Mouse (Mus musculus): ENCODE data around the gene Cadm4. TPM values are rescaled to one million over a fixed set of nuclear protein-coding genes. Genes with fewer than 3 reads are reported as not detected.
"Not testable (repeated sequence)": the region's sequence is repeated elsewhere in the genome, so short reads cannot be mapped to it uniquely, and the experiment has no call there.

The Cadm4 gene
- polyA plus RNA-seq, 1 experiment from 2014 or later = 28.3 TPM

- H3K36me3 ChIP-seq (replicated peaks; ENCODE audit: control insufficient read depth, insufficient read depth) = peaks cover 34% of the 10 kb centered on the region
- no peaks in the 10 kb centered on the region for H3K27me3 ChIP-seq (ENCODE audit: control insufficient read depth, insufficient read depth, low read length)
- peak overlapping the region; percentile 69 for H3K4me3 ChIP-seq (replicated peaks; ENCODE audit: low read length)
- WGBS = 10% methylated on average over 3 of the region's 3 CpGs
- H3K4me2 ChIP-seq (replicated peaks) = peak overlapping the region; percentile 81
- peak overlapping the region; percentile 91 for H3K9ac ChIP-seq
- DNase-seq (ENCODE audit: low spot score) = no peak
- H3K27ac ChIP-seq = peak overlapping the region; percentile 100
- no peaks in the 10 kb centered on the region for H3K9me3 ChIP-seq (ENCODE audit: control insufficient read depth, low read length)
- H3K4me1 ChIP-seq (replicated peaks; ENCODE audit: control insufficient read depth, insufficient read depth, low read length) = peaks cover 27% of the 10 kb centered on the region
- ATAC-seq (ENCODE audit: low FRiP score) = no peak
Measured at GRCm38 (mm10) chr7:24506065-24506459, 24.2 kb downstream of the Cadm4 start.

DNA sequence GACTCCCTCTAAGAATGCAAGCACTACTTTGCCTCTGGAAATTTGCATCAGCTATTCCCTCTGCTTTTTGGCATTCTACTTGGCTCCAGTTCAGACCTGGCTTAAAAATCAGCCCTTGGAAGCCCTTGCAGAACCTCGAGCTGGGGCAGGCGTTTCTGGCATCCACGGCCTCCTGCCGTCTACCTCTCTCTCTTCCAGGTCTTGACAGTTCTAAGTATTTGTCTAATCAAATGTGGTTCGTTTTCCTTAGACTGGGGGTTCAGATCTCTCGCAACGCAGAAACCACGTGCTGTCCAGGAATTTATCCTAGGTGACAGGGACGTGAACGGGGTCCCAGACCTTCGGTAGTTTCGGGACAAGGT, 24.6 kb downstream of the Cadm4 start:
- Histone ChIP-seq H3K36me3 (replicated peaks; ENCODE audit: control insufficient read depth, insufficient read depth) (peaks cover 34% of the 10 kb centered on the region), H3K27me3 (ENCODE audit: control insufficient read depth, insufficient read depth, low read length) (no peaks in the 10 kb centered on the region), H3K4me1 (replicated peaks; ENCODE audit: control insufficient read depth, insufficient read depth, low read length) (peaks cover 27% of the 10 kb centered on the region), H3K9me3 (ENCODE audit: control insufficient read depth, low read length) (no peaks in the 10 kb centered on the region), H3K27ac (peak overlapping the region; percentile 100), H3K4me2 (replicated peaks) (peak overlapping the region; percentile 81), H3K9ac (peak overlapping the region; percentile 91), H3K4me3 (replicated peaks; ENCODE audit: low read length) (peak overlapping the region; percentile 69)
- DNase-seq (ENCODE audit: low spot score) (peak; percentile 73), ATAC-seq (ENCODE audit: low FRiP score) (peak; percentile 5)
- WGBS = 0% methylated on average over 12 of the region's 12 CpGs

GRCm38 (mm10) chr7:24506838-24507725, 25.3 kb downstream of the Cadm4 start, which contains the start of gene Zfp428:
TSS of gene Zfp428 (plus strand) at chr7:24507006.
- Histone ChIP-seq H3K9me3 (ENCODE audit: control insufficient read depth, low read length) (no peaks in the 10 kb centered on the region), H3K9ac (peak within 1 kb of the TSS; percentile 91), H3K4me1 (replicated peaks; ENCODE audit: control insufficient read depth, insufficient read depth, low read length) (peaks cover 27% of the 10 kb centered on the region), H3K27me3 (ENCODE audit: control insufficient read depth, insufficient read depth, low read length) (no peaks in the 10 kb centered on the region), H3K4me2 (replicated peaks) (peak within 1 kb of the TSS; percentile 81), H3K36me3 (replicated peaks; ENCODE audit: control insufficient read depth, insufficient read depth) (peaks cover 34% of the 10 kb centered on the region), H3K4me3 (replicated peaks; ENCODE audit: low read length) (peak within 1 kb of the TSS; percentile 69), H3K27ac (peak within 1 kb of the TSS; percentile 100)
- ATAC-seq (ENCODE audit: low FRiP score) = peak; percentile 91
- under 1% methylated on average over 80 of the region's 84 CpGs for WGBS
- DNase-seq (ENCODE audit: low spot score) = peak; percentile 92

DNA sequence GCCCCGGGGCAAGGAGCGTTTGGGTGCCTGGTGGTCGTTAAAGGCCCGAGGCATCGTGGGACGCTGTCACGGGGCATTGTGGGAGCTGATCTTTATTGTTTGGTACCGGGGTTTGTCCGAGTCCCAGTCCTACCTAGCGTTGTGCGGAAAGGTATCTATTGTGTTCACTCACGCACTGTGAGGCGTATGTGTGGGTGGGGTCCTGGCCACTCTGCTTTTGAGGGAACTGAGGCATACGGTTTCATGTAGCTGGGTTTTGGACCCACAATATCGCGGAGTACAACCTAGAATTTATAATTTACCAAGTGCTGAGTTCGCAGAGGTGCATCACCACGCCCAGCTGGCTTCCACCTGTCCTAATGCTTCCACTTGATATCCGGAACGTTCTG, 25.9 kb downstream of the Cadm4 start:
- peak; percentile 12; the same call in 1 of the 2 replicates for ATAC-seq (ENCODE audit: low FRiP score)
- peak overlapping the region; percentile 81 for H3K4me2 ChIP-seq (replicated peaks)
- peak overlapping the region; percentile 69 for H3K4me3 ChIP-seq (replicated peaks; ENCODE audit: low read length)
- 1% methylated on average over 20 of the region's 20 CpGs for WGBS
- H3K9ac ChIP-seq = peak overlapping the region; percentile 91
- no peaks in the 10 kb centered on the region for H3K27me3 ChIP-seq (ENCODE audit: control insufficient read depth, insufficient read depth, low read length)
- DNase-seq (ENCODE audit: low spot score) = peak; percentile 57
- no peaks in the 10 kb centered on the region for H3K9me3 ChIP-seq (ENCODE audit: control insufficient read depth, low read length)
- H3K36me3 ChIP-seq (replicated peaks; ENCODE audit: control insufficient read depth, insufficient read depth) = peaks cover 32% of the 10 kb centered on the region
- peaks cover 27% of the 10 kb centered on the region for H3K4me1 ChIP-seq (replicated peaks; ENCODE audit: control insufficient read depth, insufficient read depth, low read length)
- H3K27ac ChIP-seq = peak overlapping the region; percentile 100

- Histone ChIP-seq H3K4me2 (replicated peaks) (no peak within 1 kb of the TSS), H3K27me3 (ENCODE audit: control insufficient read depth, insufficient read depth, low read length) (no peaks in the 10 kb centered on the region), H3K36me3 (replicated peaks; ENCODE audit: control insufficient read depth, insufficient read depth) (peaks cover 53% of the 10 kb centered on the region), H3K4me3 (replicated peaks; ENCODE audit: low read length) (no peak within 1 kb of the TSS), H3K27ac (no peak within 1 kb of the TSS), H3K9ac (no peak within 1 kb of the TSS), H3K4me1 (replicated peaks; ENCODE audit: control insufficient read depth, insufficient read depth, low read length) (peaks cover 14% of the 10 kb centered on the region; the same call in 1 of the 2 replicates), H3K9me3 (ENCODE audit: control insufficient read depth, low read length) (no peaks in the 10 kb centered on the region)
- DNase-seq (ENCODE audit: low spot score) (no peak), ATAC-seq (ENCODE audit: low FRiP score) (no peak)
- WGBS = 88% methylated on average over 7 of the region's 7 CpGs
Measured at GRCm38 (mm10) chr7:24512355-24512754, 30.5 kb downstream of the Cadm4 start, which contains the start of gene AC161166.1. TSS of gene AC161166.1 (minus strand) at chr7:24512455.

DNA sequence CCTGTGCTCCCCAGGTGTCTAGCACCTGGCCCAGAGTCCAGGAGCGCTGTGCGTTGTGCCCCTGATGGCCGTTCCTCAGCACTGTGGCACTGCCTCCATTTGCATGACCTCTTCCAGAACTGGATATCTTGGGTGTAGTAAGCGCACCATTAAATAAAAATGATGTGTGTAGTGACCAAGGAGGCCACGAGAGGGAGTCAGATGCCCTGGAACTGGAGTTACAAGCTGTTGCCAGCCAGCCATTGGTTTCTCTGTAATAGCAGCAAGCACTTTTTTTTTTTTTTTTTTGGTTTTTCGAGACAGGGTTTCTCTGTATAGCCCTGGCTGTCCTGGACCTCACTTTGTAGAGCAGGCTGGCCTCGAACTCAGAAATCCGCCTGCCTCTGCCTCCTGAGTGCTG, 34.5 kb downstream of the Cadm4 start:
- ATAC-seq (ENCODE audit: low FRiP score); H3K9me3 ChIP-seq (ENCODE audit: control insufficient read depth, low read length); DNase-seq (ENCODE audit: low spot score); H3K27me3 ChIP-seq (ENCODE audit: control insufficient read depth, insufficient read depth, low read length); H3K9ac ChIP-seq; H3K4me2 ChIP-seq (replicated peaks); H3K4me1 ChIP-seq (replicated peaks; ENCODE audit: control insufficient read depth, insufficient read depth, low read length); H3K27ac ChIP-seq; H3K4me3 ChIP-seq (replicated peaks; ENCODE audit: low read length): not testable (repeated sequence)
- 61% methylated on average over 8 of the region's 8 CpGs for WGBS
- peaks cover 56% of the 10 kb centered on the region for H3K36me3 ChIP-seq (replicated peaks; ENCODE audit: control insufficient read depth, insufficient read depth)

- ATAC-seq (ENCODE audit: low FRiP score) (no peak), DNase-seq (ENCODE audit: low spot score) (no peak)
- no peaks in the 10 kb centered on the region for H3K4me1 ChIP-seq (replicated peaks; ENCODE audit: control insufficient read depth, insufficient read depth, low read length)
- 29% methylated on average over 5 of the region's 5 CpGs for WGBS
- no peak overlapping the region for H3K9ac ChIP-seq
- no peak overlapping the region for H3K4me2 ChIP-seq (replicated peaks)
- peaks cover 49% of the 10 kb centered on the region for H3K36me3 ChIP-seq (replicated peaks; ENCODE audit: control insufficient read depth, insufficient read depth)
- H3K27ac ChIP-seq = no peak overlapping the region
- no peak overlapping the region for H3K4me3 ChIP-seq (replicated peaks; ENCODE audit: low read length)
- H3K9me3 ChIP-seq (ENCODE audit: control insufficient read depth, low read length) = no peaks in the 10 kb centered on the region
- H3K27me3 ChIP-seq (ENCODE audit: control insufficient read depth, insufficient read depth, low read length) = no peaks in the 10 kb centered on the region
Measured at GRCm38 (mm10) chr7:24517077-24517476, 35.3 kb downstream of the Cadm4 start.

- no peak for ATAC-seq (ENCODE audit: low FRiP score)
- WGBS = 43% methylated on average over 6 of the region's 6 CpGs
Measured at GRCm38 (mm10) chr7:24517654-24518053, 35.8 kb downstream of the Cadm4 start.

DNA sequence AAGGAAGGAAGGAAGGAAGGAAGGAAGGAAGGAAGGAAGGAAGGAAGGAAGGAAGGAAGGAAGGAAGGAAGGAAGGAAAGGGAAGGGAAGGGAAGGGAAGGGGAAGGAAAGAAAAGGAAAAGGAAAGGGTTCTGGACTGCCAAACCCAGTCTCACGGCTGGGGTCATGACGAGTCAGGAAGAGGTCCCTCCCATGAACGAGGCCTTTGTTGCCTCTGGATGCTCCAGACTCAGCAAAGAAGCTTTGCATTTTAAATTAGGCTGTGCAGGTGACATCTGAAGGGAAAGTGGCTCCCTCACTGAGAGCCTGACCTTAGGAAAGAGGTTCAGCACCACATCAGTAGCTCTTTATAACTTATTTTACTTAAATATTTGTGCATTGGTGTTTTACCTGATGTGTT, 37.3 kb downstream of the Cadm4 start:
- DNase-seq (ENCODE audit: low spot score) = no peak
- H3K27me3 ChIP-seq (ENCODE audit: control insufficient read depth, insufficient read depth, low read length) = no peaks in the 10 kb centered on the region

More at GRCm38 (mm10) chr7:24517654-24518053, 35.8 kb downstream of the Cadm4 start:
- no peak overlapping the region for H3K9ac ChIP-seq
- H3K4me3 ChIP-seq (replicated peaks; ENCODE audit: low read length) = no peak overlapping the region
- peak overlapping the region; percentile 41; the same call in 1 of the 2 replicates for H3K27ac ChIP-seq
- H3K36me3 ChIP-seq (replicated peaks; ENCODE audit: control insufficient read depth, insufficient read depth) = peaks cover 44% of the 10 kb centered on the region
- H3K27me3 ChIP-seq (ENCODE audit: control insufficient read depth, insufficient read depth, low read length) = no peaks in the 10 kb centered on the region
- no peak overlapping the region for H3K4me2 ChIP-seq (replicated peaks)
- no peaks in the 10 kb centered on the region for H3K4me1 ChIP-seq (replicated peaks; ENCODE audit: control insufficient read depth, insufficient read depth, low read length)
- DNase-seq (ENCODE audit: low spot score) = no peak
- no peaks in the 10 kb centered on the region for H3K9me3 ChIP-seq (ENCODE audit: control insufficient read depth, low read length)

More for the DNA sequence above, 37.3 kb downstream of the Cadm4 start:
- H3K4me1 ChIP-seq (replicated peaks; ENCODE audit: control insufficient read depth, insufficient read depth, low read length) = no peaks in the 10 kb centered on the region
- H3K36me3 ChIP-seq (replicated peaks; ENCODE audit: control insufficient read depth, insufficient read depth) = peaks cover 34% of the 10 kb centered on the region
- H3K4me3 ChIP-seq (replicated peaks; ENCODE audit: low read length) = no peak overlapping the region
- ATAC-seq (ENCODE audit: low FRiP score) = no peak
- H3K9ac ChIP-seq = no peak overlapping the region
- H3K9me3 ChIP-seq (ENCODE audit: control insufficient read depth, low read length) = no peaks in the 10 kb centered on the region
- H3K4me2 ChIP-seq (replicated peaks) = no peak overlapping the region
- WGBS = 42% methylated on average over 3 of the region's 3 CpGs
- no peak overlapping the region for H3K27ac ChIP-seq

Measured in hindbrain, embryonic 14.5 days (tissue).